Mouse (Mus musculus): ENCODE measurements around the gene Fgfr2.

DNA sequence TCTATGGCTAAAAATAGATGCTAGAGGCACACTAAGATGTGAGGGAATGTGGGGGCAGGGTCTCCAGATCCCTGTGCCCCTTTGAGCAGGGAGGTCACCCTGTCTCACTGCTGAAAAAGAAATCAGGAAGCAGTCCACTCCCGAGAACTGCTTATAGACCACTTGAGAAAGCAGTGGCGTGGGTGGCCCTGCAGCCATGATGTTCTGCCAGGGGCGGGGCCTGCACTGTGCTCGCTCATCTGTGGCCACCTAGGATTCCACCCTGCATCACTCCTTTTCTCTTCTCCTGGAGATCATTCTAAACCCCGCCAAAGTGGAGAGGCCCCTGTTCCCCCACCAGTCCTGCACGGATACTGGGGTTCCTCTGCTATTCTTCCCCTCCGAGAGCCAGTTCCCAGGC, 733.7 kb downstream of the Fgfr2 start:
- TF ChIP-seq CTCF (IDR thresholded peaks at IDR 0.05; ENCODE audit: insufficient read depth, low read length), result no peak
- TF ChIP-seq POLR2A (IDR thresholded peaks at IDR 0.05; ENCODE audit: borderline replicate concordance, extremely low read depth, low read depth, low read length), result no peak
